Mouse (Mus musculus) myocyte (in vitro differentiated cells): ENCODE measurements at regions not wholly inside any gene's neighbourhood (a gene's known extent, or its start where the extent isn't known, plus 50 kb on each side); places are given as distances from the start of the nearest gene placed in this dataset.

Source experiments
- CEBPB ChIP-seq: IDR thresholded peaks from 2 replicates; pipeline ENCODE4 v1.6.1; 2011; ENCODE audit warnings: mild to moderate bottlenecking, moderate library complexity; ENCODE audit not compliant: poor library complexity, insufficient read depth, severe bottlenecking
- E2F4 ChIP-seq: IDR thresholded peaks from one replicate; pipeline ENCODE4 v1.6.1; 2011; ENCODE audit warnings: mild to moderate bottlenecking, control low read depth, moderate library complexity; ENCODE audit not compliant: insufficient read depth
- MAX ChIP-seq: IDR thresholded peaks from one replicate; pipeline ENCODE4 v1.6.1; 2011; ENCODE audit warnings: low read depth, mild to moderate bottlenecking, control low read depth
- MYOD1 ChIP-seq, 3 experiments: IDR thresholded peaks; one replicate each; pipeline ENCODE4 v1.6.1; 2011; ENCODE audit warnings: control low read depth in 2 of 3, low read depth in 2 of 3, mild to moderate bottlenecking in 2 of 3, moderate library complexity in 1 of 3; ENCODE audit not compliant: insufficient read length in 2 of 3, control insufficient read depth in 1 of 3
- MYOG ChIP-seq, 3 experiments: IDR thresholded peaks; one replicate each; pipeline ENCODE4 v1.6.1; 2011; ENCODE audit warnings: control low read depth in 2 of 3, low read depth in 2 of 3, mild to moderate bottlenecking in 2 of 3; ENCODE audit not compliant: insufficient read length in 2 of 3, control insufficient read depth in 1 of 3, insufficient read depth in 1 of 3
- POLR2A ChIP-seq: IDR thresholded peaks from one replicate; pipeline ENCODE4 v1.6.1; 2011; ENCODE audit warnings: low read depth, mild to moderate bottlenecking, control low read depth, moderate library complexity; ENCODE audit not compliant: insufficient read length
- POLR2AphosphoS2 ChIP-seq: IDR thresholded peaks from one replicate; pipeline ENCODE4 v1.6.1; 2011; ENCODE audit warnings: low read depth, control low read depth; ENCODE audit not compliant: insufficient read length
- REST ChIP-seq: IDR thresholded peaks from one replicate; pipeline ENCODE4 v1.6.1; 2011; ENCODE audit warnings: mild to moderate bottlenecking, control low read depth, moderate library complexity; ENCODE audit not compliant: insufficient read depth, insufficient read length
- TCF12 ChIP-seq: IDR thresholded peaks from one replicate; pipeline ENCODE4 v1.6.1; 2011; ENCODE audit warnings: mild to moderate bottlenecking, control low read depth; ENCODE audit not compliant: poor library complexity, insufficient read depth, severe bottlenecking
- USF1 ChIP-seq: IDR thresholded peaks from one replicate; pipeline ENCODE4 v1.6.1; 2011; ENCODE audit warnings: low read depth, mild to moderate bottlenecking, control low read depth, moderate library complexity

- TF ChIP-seq POLR2A, result no peak
- TF ChIP-seq MYOG (IDR thresholded peaks at IDR 0.05; ENCODE audit: control insufficient read depth in 1 of 3, insufficient read depth in 1 of 3, insufficient read length in 2 of 3, low read depth in 2 of 3), result no peak
- TF ChIP-seq USF1, result no peak
- TF ChIP-seq POLR2AphosphoS2, result no peak
- TF ChIP-seq E2F4, result no peak
- TF ChIP-seq MAX, result no peak
- TF ChIP-seq MYOD1 (IDR thresholded peaks at IDR 0.05; ENCODE audit: control insufficient read depth in 1 of 3, insufficient read length in 2 of 3, low read depth in 2 of 3), result no peak
- no peak for TF ChIP-seq REST
- TF ChIP-seq CEBPB, result no peak
- TF ChIP-seq TCF12, result no peak
These were observed 138.4 kb downstream of the Utp6 start for GRCm38 (mm10) chr11:79823631-79824310.
